Mouse (Mus musculus) liver, embryonic 13.5 days (tissue): Measurements from ENCODE around the gene Abhd16b. TPM values are rescaled to one million over a fixed set of nuclear protein-coding genes. Genes with fewer than 3 reads are reported as not detected.
"Not testable (repeated sequence)": the region's sequence is repeated elsewhere in the genome, so short reads cannot be mapped to it uniquely, and the experiment has no call there.

Experiments used
- ATAC-seq: fragments of 200-750 bp; cut with Nextera tagmentation; 2 replicates; pipeline ENCODE4 v1.8.0; 2017; ENCODE audit warnings: low read depth, mild to moderate bottlenecking, moderate number of reproducible peaks, moderate library complexity
- DNase-seq: peaks from one replicate; pipeline ENCODE4 v3.0.0; 2022
- H3K27ac ChIP-seq: fragments of 300-500 bp; sonication (generic); 2 replicates; pipeline ENCODE4 v1.5.1; 2015; ENCODE audit warnings: moderate library complexity, mild to moderate bottlenecking, inconsistent platforms
- H3K27me3 ChIP-seq: fragments of 300-500 bp; sonication (generic); 2 replicates; pipeline ENCODE4 v1.6.1; 2015; ENCODE audit warnings: mild to moderate bottlenecking, inconsistent platforms
- H3K36me3 ChIP-seq: fragments of 300-500 bp; sonication (generic); 2 replicates; pipeline ENCODE4 v1.6.1; 2015; ENCODE audit warnings: mild to moderate bottlenecking, inconsistent platforms
- H3K4me1 ChIP-seq: fragments of 300-500 bp; sonication (generic); replicated peaks from 2 replicates; pipeline ENCODE4 v1.6.1; 2015; ENCODE audit warnings: inconsistent platforms
- H3K4me2 ChIP-seq: fragments of 300-500 bp; sonication (generic); 2 replicates; pipeline ENCODE4 v1.6.1; 2015; ENCODE audit warnings: inconsistent platforms, mild to moderate bottlenecking, moderate library complexity
- H3K4me3 ChIP-seq: fragments of 300-500 bp; sonication (generic); replicated peaks from 2 replicates; pipeline ENCODE4 v1.5.1; 2015; ENCODE audit warnings: mild to moderate bottlenecking, inconsistent platforms
- H3K9ac ChIP-seq: fragments of 300-500 bp; sonication (generic); 2 replicates; pipeline ENCODE4 v1.6.1; 2015; ENCODE audit warnings: mild to moderate bottlenecking, inconsistent platforms
- H3K9me3 ChIP-seq: fragments of 300-500 bp; sonication (generic); replicated peaks from 2 replicates; pipeline ENCODE4 v1.6.1; 2016; ENCODE audit warnings: inconsistent platforms
- WGBS: fragments of 180-500 bp; shearing (Covaris S2); methylation state at CpG from one replicate; pipeline ENCODE4 v1.1.7; 2015; ENCODE audit not compliant: insufficient replicate concordance; 5-methylcytosine and 5-hydroxymethylcytosine counted together
- polyA plus RNA-seq: library from polyadenylated mRNA; unstranded; fragments of >200 nt; fragmentation: Nextera tagmentation; extraction: Ambion mirVana; gene quantifications from 2 replicates; pipeline ENCODE4 v1.2.1, GENCODE M21; 2015

The Abhd16b gene
- polyA plus RNA-seq, 1 experiment from 2014 or later: 0.06 TPM

DNA sequence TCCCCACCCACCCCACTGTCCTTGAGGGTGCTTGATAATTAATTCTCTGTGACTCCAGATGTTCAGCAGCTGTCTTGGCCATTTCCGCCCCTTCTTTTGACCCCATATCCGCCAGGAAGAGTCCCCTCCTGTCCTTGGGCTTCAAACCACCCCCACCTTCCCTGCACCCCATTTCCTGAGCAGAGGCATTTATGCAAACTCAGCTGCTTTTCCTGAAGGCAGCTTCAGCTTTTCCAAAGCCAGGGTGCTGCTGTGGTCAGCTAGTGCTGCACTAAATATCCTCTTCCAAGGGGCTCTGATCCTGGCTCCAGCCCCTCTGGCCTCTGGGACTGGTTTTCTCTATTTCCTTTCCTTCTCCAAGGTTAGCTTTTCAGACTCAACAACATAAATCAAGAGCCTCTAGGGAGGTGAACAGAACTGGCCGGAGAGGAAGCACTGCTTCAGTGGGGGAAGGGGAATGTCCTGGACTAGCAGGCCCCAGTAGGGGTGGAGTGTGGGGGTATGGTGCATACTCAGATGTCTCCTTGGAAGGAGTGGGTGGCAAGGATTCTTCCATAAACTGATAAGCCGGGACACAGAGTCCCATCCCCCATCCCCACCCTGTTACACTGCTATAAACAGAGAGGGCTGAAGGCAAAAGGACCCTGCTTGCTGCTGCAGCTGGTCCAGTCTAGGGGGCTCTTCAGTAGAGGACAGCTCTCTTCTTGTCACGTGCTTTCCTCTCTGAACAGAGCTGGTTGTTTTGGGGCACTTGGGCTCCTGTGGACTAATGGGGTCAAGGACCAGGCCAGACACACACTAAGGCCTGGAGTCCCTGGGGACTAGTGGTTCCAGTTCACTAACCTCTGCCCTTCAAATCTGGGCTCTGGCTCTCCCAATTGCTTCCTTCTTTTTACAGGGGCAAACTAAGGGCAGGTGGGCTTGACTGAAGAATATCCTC lies 5.4 kb upstream of the Abhd16b start:
- peak; percentile 38; the same call in 1 of the 2 replicates for ATAC-seq
- no peaks in the 10 kb centered on the region for H3K36me3 ChIP-seq
- no peaks in the 10 kb centered on the region; the same call in 1 of the 2 replicates for H3K27me3 ChIP-seq
- no peaks in the 10 kb centered on the region for H3K9me3 ChIP-seq
- WGBS: 36% methylated on average over 5 of the region's 5 CpGs
- peak overlapping the region; percentile 60 for H3K27ac ChIP-seq
- H3K4me2 ChIP-seq: no peak overlapping the region
- H3K4me3 ChIP-seq: no peak overlapping the region
- peaks cover 63% of the 10 kb centered on the region for H3K4me1 ChIP-seq
- no peak for DNase-seq
- H3K9ac ChIP-seq: peak overlapping the region; percentile 13

DNA sequence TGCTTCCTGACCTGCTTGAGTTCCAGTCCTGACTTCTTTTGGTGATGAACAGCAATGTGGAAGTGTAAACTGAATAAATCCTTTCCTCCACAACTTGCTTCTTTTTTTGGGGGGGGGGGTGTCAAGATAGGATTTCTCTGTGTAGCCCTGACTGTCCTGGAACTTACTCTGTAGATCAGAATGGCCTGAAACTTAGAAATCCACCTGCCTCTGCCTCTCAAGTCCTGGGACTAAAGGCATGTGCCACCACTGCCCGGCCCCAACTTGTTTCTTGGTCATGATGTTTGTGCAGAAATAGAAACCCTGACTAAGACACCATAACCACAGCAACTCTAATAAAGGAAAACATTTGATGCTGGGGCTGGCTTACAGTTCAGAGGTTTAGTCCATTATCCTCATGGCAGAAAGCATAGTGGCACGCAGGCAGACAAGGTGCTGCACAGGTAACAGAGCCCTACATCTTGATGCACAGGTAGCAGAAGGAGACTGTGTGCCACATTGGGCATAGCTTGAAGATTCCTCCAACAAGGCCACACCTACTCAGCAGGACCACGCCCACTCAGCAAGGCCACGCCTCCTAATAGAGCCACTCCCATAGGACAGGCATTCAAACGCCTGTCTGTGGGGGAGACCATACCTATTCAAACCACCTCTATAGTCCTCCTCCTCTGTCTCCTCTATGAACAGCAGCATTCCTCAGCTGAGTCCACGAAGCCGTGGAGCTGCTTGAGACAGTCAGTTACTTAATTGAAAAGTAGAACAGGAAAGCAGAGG lies 1.4 kb upstream of the Abhd16b start:
- Histone ChIP-seq H3K9me3 (no peaks in the 10 kb centered on the region), H3K36me3 (no peaks in the 10 kb centered on the region), H3K4me1 (peaks cover 40% of the 10 kb centered on the region), H3K4me3 (no peak overlapping the region), H3K9ac (0 out of 2 replicates have a peak overlapping the region, but pooled peaks have one; percentile 7), H3K27me3 (no peaks in the 10 kb centered on the region; the same call in 1 of the 2 replicates), H3K27ac (peak overlapping the region; percentile 43; the same call in 1 of the 2 replicates), H3K4me2 (peak overlapping the region; percentile 37)
- DNase-seq (peak; percentile 79), ATAC-seq (peak; percentile 70)
- WGBS: 20% methylated on average over 7 of the region's 7 CpGs

DNA sequence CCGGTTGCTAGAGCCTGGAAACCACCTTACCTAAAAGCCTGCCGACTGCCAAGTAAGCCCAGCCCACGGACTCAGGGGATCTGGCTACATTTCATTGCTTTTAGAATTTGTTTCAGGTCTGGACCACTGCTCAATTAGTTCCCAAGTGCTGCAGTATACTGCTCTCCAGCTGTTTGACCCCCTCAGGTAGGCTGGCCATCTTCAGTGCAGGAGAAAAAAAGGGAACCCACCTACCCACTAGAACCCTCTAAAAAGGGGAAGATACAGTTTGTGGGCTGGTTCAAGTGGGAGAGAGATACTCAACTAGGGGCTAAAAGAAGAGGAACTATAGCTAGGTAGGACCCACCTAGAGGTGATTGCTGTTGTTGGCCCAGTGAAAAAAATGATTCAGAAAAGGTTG lies 800 bp upstream of the Abhd16b start:
- Histone ChIP-seq H3K36me3 (no peaks in the 10 kb centered on the region), H3K4me3 (no peak overlapping the region), H3K27ac (peak overlapping the region; percentile 43; the same call in 1 of the 2 replicates), H3K4me2 (peak overlapping the region; percentile 37), H3K9ac (peak overlapping the region; percentile 7; the same call in 1 of the 2 replicates), H3K4me1 (peaks cover 35% of the 10 kb centered on the region), H3K9me3 (no peaks in the 10 kb centered on the region), H3K27me3 (no peaks in the 10 kb centered on the region; the same call in 1 of the 2 replicates)
- ATAC-seq (no peak), DNase-seq (no peak)
- 24% methylated on average over 3 of the region's 3 CpGs for WGBS

DNA sequence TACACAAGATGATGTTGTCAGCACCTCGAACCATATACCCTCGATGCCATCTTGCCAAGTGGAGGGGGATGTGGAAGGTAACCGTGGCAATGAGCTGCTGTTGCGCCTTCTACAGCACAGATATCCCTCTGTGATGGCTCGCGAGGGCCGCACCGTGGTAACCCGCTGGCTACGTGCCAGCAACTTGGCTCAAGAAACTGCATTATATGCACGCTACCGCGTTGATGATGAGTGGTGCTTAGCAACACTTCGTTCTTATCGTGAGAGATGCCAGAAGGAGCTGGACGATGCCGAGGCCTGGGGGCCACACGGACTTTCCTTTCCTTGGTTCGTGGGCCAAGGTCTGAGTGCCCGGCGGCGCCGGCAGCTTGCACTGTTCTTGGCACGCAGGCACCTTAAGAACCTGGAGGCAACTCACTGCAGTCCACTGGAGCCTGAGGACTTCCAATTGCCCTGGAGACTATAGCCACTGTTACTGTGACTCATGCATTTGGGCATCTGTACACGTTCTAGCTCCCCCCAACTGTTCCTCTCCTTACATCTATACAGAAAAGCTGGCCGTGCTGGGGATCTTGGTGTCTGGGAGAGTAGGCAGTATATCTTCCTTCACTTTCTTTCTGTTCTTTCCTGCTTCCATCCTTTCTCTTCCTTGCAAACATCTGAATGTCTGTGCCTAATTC lies 1.4 kb downstream of the Abhd16b start:
- DNase-seq (no peak), ATAC-seq (no peak)
- no peaks in the 10 kb centered on the region for H3K9me3 ChIP-seq

DNA sequence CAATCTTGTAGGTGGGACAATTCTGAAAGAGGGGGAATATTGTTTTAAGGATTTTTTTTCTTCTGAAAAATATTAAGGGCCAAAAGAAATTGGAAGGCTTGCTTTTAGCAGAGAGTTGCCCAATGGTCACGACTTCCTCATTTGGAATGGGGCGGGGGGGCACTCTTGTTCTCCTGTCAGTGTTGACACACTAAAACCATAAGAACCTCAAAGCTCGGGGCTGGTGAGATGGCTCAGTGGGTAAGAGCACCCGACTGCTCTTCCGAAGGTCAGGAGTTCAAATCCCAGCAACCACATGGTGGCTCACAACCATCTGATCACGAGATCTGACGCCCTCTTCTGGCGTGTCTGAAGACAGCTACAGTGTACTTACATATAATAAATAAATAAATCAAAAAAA lies 2.8 kb downstream of the Abhd16b start:
- DNase-seq: peak; percentile 24
- H3K27me3 ChIP-seq, ATAC-seq, H3K9me3 ChIP-seq: not testable (repeated sequence)
- peak overlapping the region; percentile 74; the same call in 1 of the 2 replicates for H3K9ac ChIP-seq
- WGBS: 31% methylated on average over 8 of the region's 8 CpGs
- H3K27ac ChIP-seq: peak overlapping the region; percentile 99; the same call in 1 of the 2 replicates
- peak overlapping the region; percentile 85 for H3K4me2 ChIP-seq
- peak overlapping the region; percentile 85 for H3K4me3 ChIP-seq
- peaks cover 42% of the 10 kb centered on the region for H3K4me1 ChIP-seq
- peaks cover 17% of the 10 kb centered on the region for H3K36me3 ChIP-seq

More for the DNA sequence above, 1.4 kb downstream of the Abhd16b start:
- Histone ChIP-seq H3K36me3 (peaks cover 3% of the 10 kb centered on the region; the same call in 1 of the 2 replicates), H3K27ac (no peak overlapping the region), H3K27me3 (no peaks in the 10 kb centered on the region), H3K9ac (no peak overlapping the region), H3K4me1 (peaks cover 41% of the 10 kb centered on the region), H3K4me3 (no peak overlapping the region), H3K4me2 (no peak overlapping the region)
- 76% methylated on average over 26 of the region's 26 CpGs for WGBS

DNA sequence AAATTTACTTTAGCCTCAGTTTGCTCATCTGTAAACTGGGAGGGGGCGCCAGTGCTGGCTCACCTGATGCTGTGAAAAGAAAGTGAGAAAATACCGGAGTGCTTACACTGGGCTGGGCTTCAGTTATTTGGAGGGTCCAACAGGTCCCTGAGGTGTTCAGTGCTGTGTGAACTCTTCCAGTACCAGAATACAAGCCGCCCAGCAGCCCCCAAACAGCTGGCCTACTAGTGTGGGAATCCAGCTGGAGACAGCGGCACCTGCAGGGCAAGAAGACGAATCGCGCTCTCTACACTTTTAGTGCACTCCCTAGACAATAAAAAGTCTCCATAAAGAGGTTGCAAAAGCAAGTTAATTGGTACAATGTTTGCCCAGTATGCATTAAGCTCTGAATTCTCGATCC lies 3.3 kb downstream of the Abhd16b start:
- no peaks in the 10 kb centered on the region for H3K9me3 ChIP-seq
- WGBS: 4% methylated on average over 8 of the region's 8 CpGs
- H3K4me2 ChIP-seq: peak overlapping the region; percentile 85
- no peaks in the 10 kb centered on the region for H3K27me3 ChIP-seq
- peak overlapping the region; percentile 85 for H3K4me3 ChIP-seq
- peak overlapping the region; percentile 74 for H3K9ac ChIP-seq
- ATAC-seq: peak; percentile 24
- H3K36me3 ChIP-seq: peaks cover 21% of the 10 kb centered on the region
- peak; percentile 62 for DNase-seq
- peak overlapping the region; percentile 99 for H3K27ac ChIP-seq
- peaks cover 42% of the 10 kb centered on the region for H3K4me1 ChIP-seq

DNA sequence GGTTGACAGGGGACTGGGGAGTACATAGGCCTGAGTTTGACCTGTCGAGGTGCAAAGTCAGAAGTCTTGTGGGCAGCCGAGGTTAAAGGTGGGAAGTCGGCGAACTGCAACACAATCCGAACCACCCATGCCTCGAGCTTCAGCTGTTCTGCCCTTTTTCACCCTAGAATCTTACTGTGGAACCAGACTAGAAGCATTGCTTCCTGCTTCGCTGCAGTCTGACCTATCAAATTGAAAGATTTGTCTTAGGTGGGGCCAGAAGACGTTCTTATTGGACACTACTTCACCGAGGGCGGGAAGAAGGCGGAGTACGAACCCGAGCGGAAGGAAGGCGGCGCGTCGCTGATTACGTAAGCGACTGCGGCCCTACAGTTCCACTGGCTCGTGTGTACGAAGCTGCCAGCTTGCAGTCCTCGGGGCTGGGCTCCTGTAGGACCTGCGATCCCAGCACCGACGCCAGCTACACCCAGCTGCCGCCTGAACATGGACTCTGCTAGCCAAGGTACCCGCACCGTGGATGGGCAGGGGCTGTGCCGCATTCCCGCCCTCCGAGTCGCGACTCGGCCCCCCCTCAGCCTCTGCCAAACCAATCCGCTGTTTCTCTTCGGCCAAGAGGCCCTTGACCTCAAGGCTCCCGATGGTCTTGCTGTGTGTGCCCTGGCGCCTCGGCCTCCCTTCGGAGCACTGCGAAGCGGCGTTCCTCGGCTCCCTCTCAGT lies 4.0 kb downstream of the Abhd16b start, which contains the start of gene Tpd52l2:
Gene Tpd52l2 (plus strand): TSS at position 312 of the 717 bp plus-strand sequence.
- no peaks in the 10 kb centered on the region for H3K27me3 ChIP-seq
- H3K4me2 ChIP-seq: peak within 1 kb of the TSS; percentile 85
- WGBS: under 1% methylated on average over 46 of the region's 46 CpGs
- peak within 1 kb of the TSS; percentile 85 for H3K4me3 ChIP-seq
- H3K27ac ChIP-seq: peak within 1 kb of the TSS; percentile 99
- H3K9me3 ChIP-seq: no peaks in the 10 kb centered on the region
- ATAC-seq: peak; percentile 93
- H3K36me3 ChIP-seq: peaks cover 28% of the 10 kb centered on the region
- peak; percentile 88 for DNase-seq
- H3K9ac ChIP-seq: peak within 1 kb of the TSS; percentile 91
- H3K4me1 ChIP-seq: peaks cover 37% of the 10 kb centered on the region

DNA sequence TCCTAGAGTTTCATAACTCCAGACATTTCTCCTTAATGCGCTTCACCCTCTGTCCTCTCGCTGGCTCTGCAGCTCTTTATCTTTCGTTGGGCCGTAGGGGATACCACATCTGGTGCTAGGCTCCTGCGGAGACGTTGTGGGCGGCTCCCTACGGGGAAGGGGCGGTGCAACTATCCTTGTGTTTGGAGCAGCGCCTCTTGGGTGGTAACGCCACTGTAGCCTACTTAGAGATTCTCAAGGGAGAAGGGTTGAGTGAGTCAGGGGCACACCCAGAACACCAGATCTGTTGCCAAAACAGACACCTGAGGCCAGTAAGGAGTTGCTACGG lies 4.5 kb downstream of the Abhd16b start:
- Histone ChIP-seq H3K4me2 (peak overlapping the region; percentile 85), H3K4me1 (peaks cover 32% of the 10 kb centered on the region), H3K9me3 (no peaks in the 10 kb centered on the region), H3K9ac (peak overlapping the region; percentile 91), H3K27me3 (no peaks in the 10 kb centered on the region), H3K36me3 (peaks cover 33% of the 10 kb centered on the region), H3K4me3 (peak overlapping the region; percentile 85), H3K27ac (peak overlapping the region; percentile 99)
- ATAC-seq (peak; percentile 86), DNase-seq (peak; percentile 86)
- under 1% methylated on average over 12 of the region's 12 CpGs for WGBS

DNA sequence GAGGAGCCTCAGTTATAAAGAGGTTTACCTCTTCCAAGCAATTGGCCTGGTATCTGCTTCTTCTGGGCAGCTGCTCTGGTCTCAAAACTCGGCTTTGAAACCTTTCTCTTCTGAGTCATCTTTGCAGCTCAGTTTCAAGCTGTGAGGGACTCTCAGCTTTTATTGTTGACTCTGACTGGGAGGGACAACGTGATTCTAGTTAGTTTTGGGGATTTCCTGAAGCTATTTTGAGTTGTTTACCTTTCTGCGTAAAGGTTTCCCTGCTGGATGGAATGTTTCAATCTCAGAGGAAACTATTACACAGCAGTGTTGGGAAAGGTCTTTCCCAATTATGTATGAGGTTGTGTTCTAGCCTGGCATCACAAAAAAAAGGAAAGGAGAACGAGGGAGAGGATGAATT lies 5.6 kb downstream of the Abhd16b start:
- Histone ChIP-seq H3K27me3 (no peaks in the 10 kb centered on the region), H3K9ac (peak overlapping the region; percentile 91; the same call in 1 of the 2 replicates), H3K27ac (peak overlapping the region; percentile 99), H3K4me1 (peaks cover 25% of the 10 kb centered on the region), H3K4me3 (peak overlapping the region; percentile 85; the same call in 1 of the 2 replicates), H3K9me3 (no peaks in the 10 kb centered on the region), H3K4me2 (peak overlapping the region; percentile 85), H3K36me3 (peaks cover 45% of the 10 kb centered on the region)
- ATAC-seq (no peak), DNase-seq (no peak)
- WGBS: 69% methylated on average over 4 of the region's 4 CpGs

DNA sequence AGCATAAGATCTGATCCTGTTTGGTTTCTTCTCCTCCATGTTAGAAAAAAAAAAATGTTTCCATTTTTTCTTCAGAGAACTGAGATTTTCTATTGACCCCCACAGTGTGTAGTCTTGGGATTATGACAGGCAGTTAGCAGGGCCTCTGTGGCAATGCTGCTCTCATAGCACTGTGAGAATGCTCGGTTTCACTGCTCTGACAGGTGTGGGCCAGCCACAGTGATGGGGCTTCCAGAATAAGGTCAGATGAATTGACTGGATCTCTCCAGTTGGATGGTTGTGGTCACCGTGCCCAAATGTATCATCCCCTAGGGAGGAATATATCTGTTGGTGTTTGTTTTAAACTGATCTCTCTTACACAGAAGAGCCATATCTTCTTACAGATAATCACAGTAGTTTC lies 16.2 kb downstream of the Abhd16b start:
- Histone ChIP-seq H3K27ac (no peak overlapping the region), H3K4me3 (no peak overlapping the region), H3K9ac (no peak overlapping the region), H3K36me3 (peaks cover 97% of the 10 kb centered on the region), H3K4me2 (no peak overlapping the region), H3K27me3 (no peaks in the 10 kb centered on the region), H3K9me3 (no peaks in the 10 kb centered on the region), H3K4me1 (no peaks in the 10 kb centered on the region)
- DNase-seq: no peak
- no peak for ATAC-seq
- WGBS: 76% methylated on average over 2 of the region's 2 CpGs
